Mouse (Mus musculus): ENCODE data around the gene Cort.
"Not testable (repeated sequence)": the region's sequence is repeated elsewhere in the genome, so short reads cannot be mapped to it uniquely, and the experiment has no call there.

Cort gene

DNA sequence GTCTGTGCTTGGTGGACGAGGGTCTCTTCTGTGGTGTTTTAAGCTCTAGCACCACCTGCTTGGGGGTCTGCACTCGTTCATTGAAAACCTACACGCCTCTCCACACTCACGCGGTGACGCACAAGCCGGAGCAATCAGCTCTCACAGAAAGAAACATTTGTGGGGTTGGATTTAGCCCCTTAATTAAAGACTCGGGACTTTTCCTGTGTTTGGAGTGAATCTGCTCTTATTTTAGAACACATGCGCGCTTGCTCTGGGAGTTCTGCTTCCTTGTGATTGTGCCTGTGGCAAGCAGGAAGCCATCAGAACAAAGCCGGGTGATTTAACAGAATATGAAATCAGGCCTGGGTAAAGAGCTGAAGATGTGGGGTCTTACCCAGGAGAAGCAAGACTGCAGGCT is at the start of gene Cort:
Gene Cort (minus strand): TSS at position 101 of the 400 bp plus-strand sequence.
- no peak for DNase-seq

DNA sequence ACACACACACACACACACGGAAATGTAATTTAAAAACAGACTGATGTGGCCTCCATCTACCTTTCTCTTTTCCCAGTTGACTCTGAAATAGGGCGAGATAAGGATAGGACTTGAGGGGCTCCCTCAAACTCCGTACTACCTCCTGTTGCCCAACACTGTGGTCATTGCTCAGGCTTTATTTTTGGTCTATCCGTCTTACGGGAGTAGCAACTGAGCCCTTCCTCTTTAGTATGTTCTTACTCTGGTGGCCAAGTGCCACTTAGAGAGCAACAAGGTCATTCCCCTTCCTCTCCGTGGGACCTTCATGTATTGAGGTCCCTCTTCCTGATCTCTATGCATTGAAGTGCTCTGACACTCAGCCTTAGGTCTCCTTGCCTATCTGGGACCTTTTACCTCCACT is 47.1 kb upstream of the Cort start:
- no peak for DNase-seq

DNA sequence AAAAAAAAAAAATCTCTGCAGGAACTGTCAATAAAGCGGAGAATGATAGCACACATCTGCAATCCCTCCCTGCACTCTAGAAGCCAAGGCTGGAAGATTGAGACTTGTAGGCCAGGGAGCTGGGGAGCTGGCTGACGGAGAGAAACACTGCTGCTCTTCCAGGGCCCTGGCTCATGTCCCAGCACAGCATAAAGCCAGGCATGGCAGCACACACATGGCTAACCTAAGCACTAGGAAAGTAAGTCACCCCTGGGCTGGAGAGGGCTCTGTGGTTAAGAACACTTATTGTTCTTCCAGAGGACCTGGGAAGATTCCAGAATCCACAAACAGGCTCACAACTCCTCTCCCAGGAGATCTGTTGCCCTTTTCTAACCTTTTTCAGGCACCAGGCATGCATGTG is 46.1 kb upstream of the Cort start:
- DNase-seq: peak; percentile 51 to 56

DNA sequence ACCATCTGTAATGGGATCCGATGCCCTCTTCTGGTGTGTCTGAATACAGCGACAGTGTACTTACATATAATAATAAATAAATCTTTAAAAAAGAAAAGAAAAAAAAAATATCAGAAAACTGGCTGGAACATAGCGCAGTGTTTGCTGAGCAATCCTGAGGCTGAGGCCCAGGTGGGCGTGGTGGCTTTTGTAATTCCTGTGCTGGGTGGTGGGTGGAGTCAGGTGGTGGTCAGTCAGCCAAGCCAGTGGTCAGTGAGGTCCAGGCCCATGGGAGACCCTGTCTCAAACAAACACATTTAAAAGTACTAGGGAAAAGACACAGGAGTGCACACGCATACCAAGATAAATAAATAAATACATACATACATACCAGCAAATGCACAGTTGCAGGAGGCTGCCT is 45.5 kb upstream of the Cort start:
- DNase-seq: no peak

DNA sequence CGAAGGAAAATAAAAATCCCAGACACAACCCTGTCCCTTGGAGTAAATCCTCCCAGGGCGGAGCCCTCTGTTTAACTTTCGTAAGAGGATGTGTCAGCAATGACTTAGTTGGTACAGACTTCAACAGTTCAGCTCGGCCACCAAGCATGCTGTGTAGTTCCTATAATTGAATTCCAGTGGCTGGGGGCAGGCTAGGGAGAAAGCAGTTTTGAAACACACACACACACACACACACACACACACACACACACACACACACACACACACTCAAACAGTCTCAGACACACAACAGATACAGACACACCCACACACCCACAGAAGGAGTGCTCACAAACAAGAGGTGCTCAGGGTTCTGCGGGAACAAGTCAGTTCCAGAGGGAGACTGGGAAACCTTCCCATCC is 45.0 kb upstream of the Cort start:
- no peak for DNase-seq

DNA sequence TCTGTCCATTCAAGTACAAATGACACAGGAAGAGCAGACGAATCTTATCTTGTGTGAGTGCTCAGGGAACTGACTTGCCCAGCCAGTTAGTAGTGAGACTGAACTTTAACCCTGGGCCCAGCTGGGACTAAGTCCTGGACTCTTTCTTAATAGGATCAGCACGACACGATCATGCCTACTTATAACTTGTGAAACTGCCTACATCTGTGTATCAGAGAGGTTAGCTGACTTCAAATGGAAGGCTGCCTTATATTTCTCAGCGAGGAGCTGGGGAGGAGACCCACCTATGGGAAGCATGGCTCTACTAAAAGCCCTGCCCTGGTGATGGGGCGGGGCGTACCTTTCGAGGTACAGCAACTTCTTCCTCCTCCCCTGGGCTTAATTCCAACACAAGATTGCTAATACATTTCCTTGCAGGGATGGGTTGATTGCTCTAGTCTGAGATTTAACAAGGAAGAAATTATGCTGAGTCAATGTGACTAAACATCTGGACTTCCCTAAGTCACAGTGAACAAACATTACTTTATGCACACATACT is 43.9 kb upstream of the Cort start:
- no peak for DNase-seq

DNA sequence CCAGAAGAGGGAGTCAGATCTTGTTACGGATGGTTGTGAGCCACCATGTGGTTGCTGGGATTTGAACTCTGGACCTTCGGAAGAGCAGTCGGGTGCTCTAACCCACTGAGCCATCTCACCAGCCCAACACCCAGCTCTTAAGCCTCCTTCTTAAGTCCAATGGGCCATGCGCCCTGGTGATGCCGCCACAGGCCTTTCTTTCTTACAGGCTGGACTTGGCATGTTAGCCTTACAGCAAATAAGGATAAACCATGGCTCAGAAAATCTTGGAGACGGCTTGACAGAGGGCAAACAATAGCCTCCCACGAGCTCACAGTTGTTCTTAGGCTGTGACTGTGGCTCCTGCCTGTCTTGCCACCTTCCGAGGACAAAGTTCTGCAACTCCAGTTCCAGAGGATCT is 43.4 kb upstream of the Cort start:
- not testable (repeated sequence) for DNase-seq

DNA sequence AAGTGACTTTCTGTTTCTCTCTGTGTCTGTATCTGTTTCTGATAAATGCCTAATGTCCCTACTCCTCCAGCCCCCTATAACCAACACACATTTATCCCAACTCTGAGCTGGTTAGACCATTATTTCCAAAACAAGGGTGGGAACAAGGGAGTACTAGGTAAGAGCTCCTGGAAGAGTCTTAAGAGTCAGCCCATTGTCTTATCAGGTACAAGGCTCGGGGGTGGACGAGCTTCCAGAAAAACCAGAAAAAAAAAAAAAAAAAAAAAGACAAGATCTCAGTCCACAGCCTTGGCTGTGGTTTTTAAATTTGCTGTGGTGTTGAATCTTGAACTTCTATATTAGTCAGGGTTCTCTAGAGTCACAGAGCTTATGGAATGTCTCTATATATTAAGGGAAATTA is 41.5 kb upstream of the Cort start:
- DNase-seq: no peak

DNA sequence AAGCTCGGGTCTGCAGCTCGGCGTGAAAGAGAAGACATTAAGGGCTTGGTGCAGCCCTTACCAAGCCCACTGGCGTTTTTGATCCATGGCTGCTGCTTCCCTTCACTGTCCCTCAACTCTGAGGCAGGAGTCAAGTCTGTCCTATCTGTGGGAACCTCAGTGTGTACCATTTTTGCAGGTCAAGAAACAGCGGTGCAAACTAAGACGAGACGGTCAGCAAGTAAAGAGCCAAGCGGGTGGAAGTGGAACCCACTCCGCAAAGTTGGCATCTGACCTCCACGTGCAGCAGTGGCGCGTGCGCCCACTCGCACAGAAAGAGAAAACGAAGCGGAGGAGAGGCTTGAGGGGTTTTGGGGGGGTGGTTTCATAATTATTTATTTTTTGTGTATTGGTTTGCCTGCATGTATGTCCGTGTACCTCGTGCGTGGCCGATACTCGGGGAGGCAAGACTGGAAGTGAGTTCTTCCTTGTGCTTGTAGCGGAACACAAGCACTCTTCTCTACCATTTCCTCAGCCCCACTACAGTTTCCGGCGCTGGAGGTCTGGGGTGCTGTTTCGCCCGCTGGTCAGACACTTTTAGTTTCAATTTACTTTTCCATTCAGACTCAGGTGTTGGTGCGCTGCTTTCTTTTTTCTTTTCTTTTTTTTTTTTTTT is 40.5 kb upstream of the Cort start:
- peak in 1 of 2 experiments; percentile 27 for DNase-seq

DNA sequence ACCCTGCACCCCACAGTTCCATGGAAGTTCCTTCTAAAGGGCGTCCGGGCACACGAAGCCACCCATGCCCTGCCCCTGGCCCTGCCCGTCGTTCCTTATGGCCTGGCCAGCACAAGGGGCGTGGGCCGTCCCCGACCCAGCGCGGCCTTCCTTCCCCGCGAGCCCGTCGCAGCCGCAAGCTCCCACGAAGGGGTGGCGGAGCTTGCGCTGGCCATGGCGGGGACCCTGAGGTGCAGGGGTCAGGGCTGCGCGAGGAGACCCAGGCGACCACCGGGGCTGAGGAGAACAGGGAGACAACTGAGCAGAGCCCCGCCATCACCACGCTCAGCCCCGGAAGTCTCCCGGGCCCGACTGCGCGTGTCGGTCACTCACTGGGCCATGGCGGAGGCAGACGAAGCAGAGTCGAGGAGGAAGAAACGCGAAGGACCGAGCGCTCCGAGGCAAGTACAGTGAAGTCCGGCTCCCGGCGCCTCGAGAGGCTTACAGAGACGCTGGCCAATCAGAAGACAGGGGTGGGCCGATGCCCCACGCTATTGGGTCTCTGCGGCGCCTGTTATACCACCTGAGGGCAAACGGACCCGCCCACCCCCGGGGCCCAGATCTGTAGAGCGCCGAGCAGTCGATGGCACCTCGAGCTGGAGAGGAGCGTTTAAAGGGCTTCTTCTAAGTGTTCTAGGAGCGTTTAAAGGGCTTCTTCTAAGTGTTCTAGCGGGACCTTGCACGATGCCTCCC is 39.8 kb upstream of the Cort start, which contains the start of gene Pgd:
Gene Pgd (minus strand): TSS at position 557 of the 732 bp plus-strand sequence.
- peak; percentile 96 to 98 for DNase-seq

DNA sequence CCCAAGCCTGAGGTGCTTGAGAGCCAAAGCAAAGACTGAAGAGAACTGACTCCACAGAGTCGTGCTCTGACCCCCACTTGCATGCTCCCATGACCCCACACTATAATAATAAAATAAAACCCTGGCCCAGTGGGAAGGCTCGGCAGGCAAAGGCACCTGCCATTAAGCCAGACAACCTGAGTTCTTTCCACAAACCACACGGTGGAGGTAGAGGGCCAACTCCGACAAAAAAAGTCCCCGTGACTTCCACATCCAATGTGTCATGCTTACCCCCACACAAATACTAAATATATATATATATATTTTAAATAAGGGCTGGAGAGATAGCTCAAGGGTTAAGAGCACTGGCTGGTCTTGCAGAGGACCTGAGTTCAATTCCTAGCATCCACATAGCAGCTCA is 37.6 kb upstream of the Cort start:
- DNase-seq: no peak

DNA sequence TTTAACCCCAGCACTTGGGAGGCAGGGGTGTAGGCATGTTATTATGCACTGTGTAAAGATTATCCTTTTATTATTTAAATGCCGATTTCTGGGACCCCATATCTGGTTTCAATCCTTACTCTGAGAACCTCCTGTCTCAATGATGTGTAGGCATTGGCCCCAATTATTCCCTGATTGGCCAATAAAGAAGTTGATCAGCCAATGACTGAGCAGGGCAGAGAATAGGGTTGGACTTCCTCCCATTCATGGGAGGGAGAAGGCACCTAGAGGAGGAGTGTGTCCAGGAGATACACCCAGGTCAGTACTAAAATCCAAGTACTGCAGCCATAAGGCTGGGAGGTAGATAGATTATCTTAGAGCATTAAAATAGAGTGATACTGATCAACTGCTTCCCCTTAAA is 36.6 kb upstream of the Cort start:
- DNase-seq: no peak

DNA sequence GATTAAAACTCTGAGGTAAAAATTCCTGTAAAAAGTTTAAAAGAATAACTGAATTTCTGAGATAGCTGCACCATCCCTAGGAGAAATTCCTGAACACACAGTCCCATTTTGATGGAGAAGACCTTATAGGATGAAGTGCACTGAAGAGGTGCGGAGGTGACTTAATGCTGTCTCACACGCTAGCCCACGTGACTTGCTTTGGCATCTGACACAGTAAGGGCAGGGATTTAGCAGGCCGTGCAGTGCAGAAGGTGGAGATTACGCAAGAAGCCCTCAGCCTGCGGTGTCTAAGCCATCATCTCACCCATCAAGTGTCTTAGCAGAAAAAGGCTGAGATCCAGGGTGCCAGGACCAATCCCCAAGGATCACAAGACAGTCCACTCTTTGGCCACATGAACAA is 34.6 kb upstream of the Cort start:
- DNase-seq: no peak

DNA sequence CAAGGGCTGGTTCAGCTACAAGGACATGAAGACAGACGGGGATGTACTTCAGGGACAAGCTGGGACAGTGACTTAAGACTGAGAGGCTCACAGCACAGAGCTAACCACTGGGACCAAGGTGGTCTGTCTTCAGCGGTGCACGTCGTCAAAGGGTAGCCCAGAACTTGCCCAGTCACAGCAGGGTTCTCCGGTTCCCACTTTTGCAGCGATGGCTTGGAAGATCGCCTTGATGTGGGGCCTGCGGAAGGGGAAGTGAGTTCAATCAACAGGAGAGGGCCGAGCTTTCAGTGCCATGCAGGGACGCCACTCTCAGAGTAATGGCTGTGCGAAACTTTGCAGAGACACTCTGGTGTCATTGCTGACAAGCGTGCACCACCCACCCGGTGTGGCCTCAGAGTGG is 33.3 kb upstream of the Cort start:
- no peak for DNase-seq

DNA sequence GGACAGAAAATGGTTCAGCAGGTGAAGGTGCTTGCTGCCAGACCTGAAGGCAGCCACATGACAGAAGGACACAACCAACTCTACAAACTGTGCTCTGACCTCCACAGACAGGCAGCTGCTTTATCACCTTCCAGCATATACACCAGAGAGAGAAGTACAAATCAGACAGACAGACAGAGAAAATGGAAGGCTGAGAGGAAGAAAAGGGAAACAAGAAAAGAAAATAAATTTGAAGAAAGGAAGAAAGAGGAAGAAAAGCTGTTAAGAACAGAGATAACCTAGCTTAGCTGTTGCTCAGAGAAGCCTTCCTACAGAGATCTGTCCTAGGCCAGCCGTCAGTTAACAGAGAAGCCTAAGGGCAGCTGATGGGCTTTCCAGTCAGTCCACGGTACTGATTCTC is 32.6 kb upstream of the Cort start:
- no peak for DNase-seq

DNA sequence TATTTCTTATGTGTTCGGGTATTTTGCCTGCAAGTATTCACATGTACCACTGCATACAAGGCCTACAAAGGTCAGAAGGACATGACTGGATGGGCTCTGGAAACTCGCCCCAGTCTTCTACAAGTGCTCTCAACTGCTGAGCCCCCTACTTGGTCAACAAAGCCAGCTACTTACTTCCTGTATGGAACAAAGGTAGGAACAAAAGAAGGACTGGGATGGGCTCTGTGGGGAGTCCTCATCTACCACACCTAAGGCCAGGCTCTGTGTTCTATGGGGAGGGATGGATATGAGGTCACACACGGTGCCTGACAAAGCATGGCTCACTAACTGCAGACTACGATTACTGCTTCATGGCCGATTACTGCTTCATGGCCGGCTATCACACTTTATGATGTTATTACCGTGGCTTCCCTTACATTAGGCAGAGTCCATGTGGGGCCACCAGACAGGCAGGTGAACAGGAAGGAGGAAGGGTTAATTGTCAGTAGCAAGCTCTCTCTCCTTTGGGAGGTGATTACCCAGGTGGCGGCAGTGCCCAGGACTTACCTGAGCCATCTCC is 30.9 kb upstream of the Cort start:
- no peak for DNase-seq

DNA sequence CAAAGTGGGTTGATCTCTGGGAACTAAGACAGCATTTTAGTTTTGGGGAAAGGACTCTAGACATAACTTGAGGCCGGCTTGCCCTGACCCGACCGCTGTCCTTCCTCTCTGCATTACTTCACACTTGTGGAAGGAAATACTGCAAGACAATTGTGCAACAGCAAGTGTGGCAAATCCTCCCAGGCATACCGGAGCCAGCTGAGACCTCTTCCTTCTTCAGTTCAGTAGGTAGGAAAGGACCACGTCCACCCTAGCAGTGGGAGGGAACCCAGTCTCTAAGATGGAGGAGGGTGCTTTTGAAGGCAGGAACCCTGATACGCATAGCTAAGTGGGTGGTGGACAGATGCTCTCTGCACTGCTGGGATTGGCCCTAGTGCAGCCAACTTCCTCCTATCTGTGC is 29.1 kb upstream of the Cort start:
- DNase-seq: no peak

DNA sequence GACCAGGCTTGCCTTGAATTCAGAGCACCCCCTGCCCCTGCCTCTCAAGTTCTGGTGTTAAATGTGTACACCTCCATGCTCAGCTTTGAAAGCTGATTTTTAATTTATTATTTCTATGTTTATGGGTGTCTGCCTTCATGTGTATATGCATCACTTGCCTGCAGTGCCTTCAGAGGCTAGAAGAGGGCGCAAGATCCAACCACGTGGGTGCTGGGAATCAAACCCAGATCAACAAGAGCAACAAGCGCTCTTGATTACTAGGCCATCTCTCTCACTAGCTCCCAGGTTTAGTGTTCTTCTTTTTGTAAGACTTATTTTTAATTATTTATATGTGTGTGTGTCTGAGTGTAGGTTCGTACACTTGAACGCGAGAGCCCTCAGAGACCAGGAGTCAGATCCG is 28.3 kb upstream of the Cort start:
- DNase-seq: no peak

DNA sequence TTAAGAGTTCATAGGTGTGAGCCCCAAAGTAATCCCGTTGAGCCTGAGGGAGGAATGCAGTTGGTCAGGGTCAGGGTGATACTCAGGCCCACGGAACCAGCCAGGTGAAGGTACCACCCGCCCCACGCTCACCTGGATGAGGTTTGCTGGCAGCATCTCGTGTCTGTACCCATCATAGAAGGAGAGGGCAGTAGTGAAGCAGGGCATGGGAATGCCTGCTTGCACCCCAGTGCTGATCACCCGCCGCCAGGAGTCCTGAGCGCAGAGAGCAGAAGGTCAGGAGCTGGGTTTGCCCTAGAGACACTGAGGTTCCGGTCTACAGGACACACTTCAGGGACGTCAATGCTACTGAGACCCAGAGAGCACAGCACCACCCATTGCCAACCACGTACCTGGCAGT is 24.2 kb upstream of the Cort start:
- no peak for DNase-seq

DNA sequence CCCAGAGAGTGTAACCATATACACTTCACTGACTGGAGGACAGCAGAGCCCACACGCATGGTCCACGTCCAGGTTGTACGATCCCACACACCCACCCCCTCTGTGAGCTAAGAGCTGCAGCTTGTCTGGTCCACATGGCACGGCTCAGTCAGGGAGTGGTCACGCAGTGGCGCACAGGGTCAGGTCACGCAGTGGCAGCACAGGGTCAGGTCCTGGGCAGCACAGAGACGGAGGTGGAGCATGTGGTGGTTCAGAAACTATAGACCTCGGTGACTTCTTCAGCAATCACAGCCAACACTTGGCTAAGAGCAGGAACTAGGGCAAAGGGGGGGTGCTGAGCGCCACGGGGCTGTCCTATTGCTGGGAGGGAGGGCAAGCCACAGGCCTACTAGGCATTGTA is 23.7 kb upstream of the Cort start:
- no peak for DNase-seq

DNA sequence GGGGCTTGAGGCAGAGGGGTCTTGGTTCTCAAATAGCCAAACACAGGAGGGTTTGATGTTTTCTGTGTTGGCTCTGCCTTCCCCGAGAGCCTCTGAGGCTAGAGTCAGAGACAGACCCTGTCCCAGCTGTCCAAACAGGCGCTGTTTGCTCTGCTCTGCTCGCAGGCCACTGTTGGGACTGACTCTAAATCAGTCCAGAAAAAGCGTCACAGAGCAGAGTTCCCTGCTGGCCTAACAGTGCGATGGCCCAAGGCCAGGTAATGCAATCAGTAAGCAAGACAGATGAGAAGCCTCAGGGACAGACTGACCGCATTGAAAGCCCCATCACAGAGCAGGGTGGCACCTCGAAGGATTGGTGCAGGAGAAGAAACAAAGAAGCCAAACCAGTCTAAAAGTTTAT is 23.0 kb upstream of the Cort start:
- DNase-seq: no peak

DNA sequence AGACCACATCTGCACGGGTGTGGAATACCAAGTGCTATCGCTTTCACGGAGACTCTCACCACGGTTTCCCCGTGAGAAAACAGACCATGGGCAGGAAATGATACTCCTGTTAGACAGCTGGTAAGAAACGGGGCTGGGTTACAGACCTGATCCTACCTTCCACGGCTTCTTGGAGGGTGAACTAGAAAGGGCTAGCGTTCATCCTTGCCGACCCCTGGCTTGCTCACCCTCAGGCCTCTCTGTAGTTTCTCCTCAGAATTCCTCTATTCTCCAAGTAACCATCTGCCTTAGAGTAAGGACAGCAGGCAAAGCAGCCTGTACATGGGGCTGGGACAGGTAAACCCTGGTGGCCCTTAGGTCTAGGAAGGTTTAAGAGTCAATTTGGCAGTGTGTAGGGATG is 22.6 kb upstream of the Cort start:
- DNase-seq: no peak

DNA sequence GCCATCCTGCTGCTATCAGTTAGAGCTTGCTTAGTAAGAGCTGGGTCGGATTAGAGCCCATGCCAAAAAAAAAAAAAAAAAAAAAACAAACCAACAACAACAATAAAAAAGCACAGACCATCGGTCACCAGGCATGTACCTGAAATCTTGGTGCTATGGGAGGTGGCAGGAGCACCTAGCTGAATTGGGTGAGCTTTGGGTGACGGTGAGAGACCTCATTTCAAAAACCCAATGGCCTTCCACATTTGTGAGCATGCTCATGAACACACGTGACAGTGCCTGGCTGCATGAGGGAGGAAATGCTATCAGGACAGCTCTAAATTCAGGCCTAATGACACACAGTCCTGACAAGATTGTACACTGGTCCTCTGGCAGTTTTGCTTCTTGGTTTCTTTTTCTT is 21.5 kb upstream of the Cort start:
- DNase-seq: no peak

DNA sequence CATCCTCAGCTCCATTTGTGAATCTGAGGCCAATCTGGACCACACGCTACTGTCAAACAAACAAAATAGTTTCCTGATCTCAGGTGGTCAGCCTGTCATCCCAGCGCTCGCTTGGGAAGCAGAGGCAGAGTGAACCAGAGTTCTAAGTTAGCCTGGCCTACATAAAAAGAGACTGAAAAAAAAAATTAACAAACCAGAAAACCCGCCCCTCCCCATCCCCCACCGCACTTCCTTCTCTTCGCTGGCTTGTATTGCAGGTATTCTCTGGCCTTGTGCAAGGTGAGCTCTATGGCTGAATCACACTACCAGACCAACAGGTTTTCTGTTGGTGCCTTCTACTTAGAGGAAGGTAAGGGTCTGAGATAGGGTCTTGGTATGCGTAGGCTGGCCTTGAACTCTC is 21.0 kb upstream of the Cort start:
- no peak for DNase-seq

Measured in cerebellum, adult 18-20 months (tissue).